Mouse (Mus musculus) heart, postnatal 14 days (tissue): ENCODE measurements around the gene Lrrc14b. TPM values are rescaled to one million over a fixed set of nuclear protein-coding genes. Genes with fewer than 3 reads are reported as not detected.

Experiments
- microRNA-seq, 2 experiments: library from miRNA; unstranded; fragments of <30 nt; microRNA quantifications; one replicate each; pipeline ENCODE4 v1.2.0; 2021 to 2022
- total RNA-seq, 2 experiments: library from RNA; stranded (reverse); gene quantifications; 2 replicates each; pipeline ENCODE4 v1.2.3; 2021

Lrrc14b gene
- total RNA-seq, 2 experiments from 2014 or later, result 57.2 to 58.7 TPM

Small RNAs within 50 kb of the gene (microRNA-seq; reads per million reads assigned to microRNA genes)
- 0 reads per million in 2 experiments for gene Mir692-3

Other genes starting within 250 kb of the Lrrc14b start
- gene Slc9a3, start 242.5 kb downstream of the Lrrc14b start, total RNA-seq, result under 1 TPM; 0.38 to 0.44 TPM
- gene Exoc3, start 155.3 kb downstream of the Lrrc14b start, total RNA-seq, result 10 to 100 TPM; 47.8 to 52.9 TPM
- gene Ahrr, start 71.7 kb downstream of the Lrrc14b start, total RNA-seq, result under 1 TPM; 0.48 to 0.71 TPM
- 10 to 100 TPM; 47.1 to 52.6 TPM for gene Pdcd6, start 46.4 kb downstream of the Lrrc14b start, total RNA-seq
- 1,000 to 10,000 TPM; 1,284 to 1,341 TPM for gene Sdha, start 13.7 kb downstream of the Lrrc14b start, total RNA-seq
- gene Ccdc127, start 13.7 kb downstream of the Lrrc14b start, total RNA-seq, result 10 to 100 TPM; 43.2 to 49.9 TPM
- gene Zfp72, start 26.8 kb upstream of the Lrrc14b start, total RNA-seq, result 1 to 10 TPM; 3.1 to 3.3 TPM
- gene Ftl1-ps1, start 35.7 kb upstream of the Lrrc14b start, total RNA-seq, result 100 to 1,000 TPM; 251 to 263 TPM
- 1 to 10 TPM; 5.9 to 6.9 TPM for gene Zfp825, start 130.0 kb upstream of the Lrrc14b start, total RNA-seq